Comparison of ENCODE assay signal across 9 mouse cellular contexts in genomic region chr8:70012763-70013162, GRCm38 (mm10). TPM values are rescaled to one million over a fixed set of nuclear protein-coding genes. Genes with fewer than 3 reads are reported as not detected.
DNase-seq lines count a peak whose midpoint lies in the region; ATAC-seq and TF ChIP-seq lines count a peak whose summit lies in the region.
"Had no signal": no experiment of that assay in that cellular context is flagged by ENCODE, and none has a peak within 500 bp of the region (broad histone marks: within the 10 kb centered on the region; RNA-seq: fewer than 3 reads in every experiment).

No protein-coding gene starts in this region.

- ATAC-seq in forebrain, embryonic 14.5 days: peak; percentile 37; the same call in 1 of the 2 replicates
- peak; percentile 47; the same call in 1 of the 2 replicates for ATAC-seq in liver, embryonic 14.5 days (ENCODE audit: insufficient read depth)

- H3K27ac ChIP-seq in layer of hippocampus, adult 2 months: no peak overlapping the region
- H3K27ac ChIP-seq in ES-Bruce4 (ENCODE audit: insufficient read depth, low read length): peak overlapping the region; percentile 84
- H3K27ac ChIP-seq in forebrain, embryonic 14.5 days (ENCODE audit: low read depth, low read length): no peak overlapping the region
- no peak overlapping the region for H3K27ac ChIP-seq in liver, embryonic 14.5 days
- H3K27ac ChIP-seq: neural tube, embryonic 12.5 days had no signal

- peaks cover 1% of the 10 kb centered on the region for H3K4me1 ChIP-seq in ES-Bruce4 (ENCODE audit: control insufficient read depth, insufficient read depth, low read length)
- no peaks in the 10 kb centered on the region for H3K4me1 ChIP-seq in forebrain, embryonic 14.5 days (ENCODE audit: control insufficient read depth, insufficient read depth, low read length)
- H3K4me1 ChIP-seq in liver, embryonic 14.5 days (replicated peaks; ENCODE audit: control insufficient read depth in 2 of 2, insufficient read depth in 2 of 2, low read length in 1 of 2): no peaks in the 10 kb centered on the region
- H3K4me1 ChIP-seq: neural tube, embryonic 12.5 days had no signal

- H3K9me3 ChIP-seq in ES-Bruce4 (replicated peaks; ENCODE audit: control insufficient read depth, insufficient read depth, low read length, poor library complexity, severe bottlenecking): no peaks in the 10 kb centered on the region
- no peaks in the 10 kb centered on the region for H3K9me3 ChIP-seq in forebrain, embryonic 14.5 days (replicated peaks; ENCODE audit: control insufficient read depth, low read length)
- H3K9me3 ChIP-seq in liver, embryonic 14.5 days (ENCODE audit: control insufficient read depth, low read length): no peaks in the 10 kb centered on the region
- H3K9me3 ChIP-seq: neural tube, embryonic 12.5 days had no signal

- WGBS in forebrain, embryonic 14.5 days: 94% methylated on average over 1 of the region's 1 CpGs
- WGBS in liver, embryonic 14.5 days (ENCODE audit: insufficient replicate concordance): 74% methylated on average over 1 of the region's 1 CpGs

- H3K36me3 ChIP-seq in ES-Bruce4 (ENCODE audit: control insufficient read depth, insufficient read depth, low read length, poor library complexity, severe bottlenecking): 0 out of 2 replicates have a peak, but pooled peaks cover 2% of the 10 kb centered on the region
- H3K36me3 ChIP-seq in forebrain, embryonic 14.5 days (ENCODE audit: control insufficient read depth, insufficient read depth, low read length): peaks cover 22% of the 10 kb centered on the region
- H3K36me3 ChIP-seq in liver, embryonic 14.5 days (replicated peaks; ENCODE audit: control insufficient read depth, insufficient read depth, low read depth): no peaks in the 10 kb centered on the region

- no peak for TF ChIP-seq POLR2A in ES-Bruce4 (IDR thresholded peaks at IDR 0.05; ENCODE audit: insufficient read depth, low read length)

- H3K4me2 ChIP-seq in forebrain, embryonic 14.5 days (ENCODE audit: low read length): no peak overlapping the region
- H3K4me2 ChIP-seq in liver, embryonic 14.5 days (ENCODE audit: low read depth): no peak overlapping the region
- H3K4me2 ChIP-seq: heart, embryonic 11.5 days; neural tube, embryonic 12.5 days had no signal

- TF ChIP-seq EP300 in ES-Bruce4 (IDR thresholded peaks at IDR 0.05; ENCODE audit: insufficient read depth, low read depth, low read length): no peak
- TF ChIP-seq EP300 in liver, embryonic 14.5 days (IDR thresholded peaks at IDR 0.05; ENCODE audit: low read depth): no peak

- TF ChIP-seq CTCF in layer of hippocampus, adult 2 months (conservative IDR thresholded peaks at IDR 0.05): peak; percentile 19
- no peak for TF ChIP-seq CTCF in ES-Bruce4 (IDR thresholded peaks at IDR 0.05; ENCODE audit: low read depth, low read length)
- TF ChIP-seq CTCF in liver, embryonic 14.5 days (IDR thresholded peaks at IDR 0.05; ENCODE audit: low read depth): peak; percentile 15; the same call in 1 of the 2 replicates

- no peaks in the 10 kb centered on the region for H3K27me3 ChIP-seq in ES-Bruce4 (ENCODE audit: control insufficient read depth, insufficient read depth, low read length, poor library complexity, severe bottlenecking)
- no peaks in the 10 kb centered on the region for H3K27me3 ChIP-seq in forebrain, embryonic 14.5 days (replicated peaks; ENCODE audit: control insufficient read depth, insufficient read depth, low read length)
- H3K27me3 ChIP-seq in liver, embryonic 14.5 days (ENCODE audit: control insufficient read depth, insufficient read depth, low read length): no peaks in the 10 kb centered on the region
- H3K27me3 ChIP-seq: neural tube, embryonic 12.5 days had no signal

- H3K9ac ChIP-seq in ES-Bruce4 (ENCODE audit: low read depth, poor library complexity, severe bottlenecking): 0 out of 2 replicates have a peak overlapping the region, but pooled peaks have one; percentile 5
- H3K9ac ChIP-seq in forebrain, embryonic 14.5 days (ENCODE audit: low read length): no peak overlapping the region
- H3K9ac ChIP-seq in liver, embryonic 14.5 days (replicated peaks): no peak overlapping the region
- H3K9ac ChIP-seq: neural tube, embryonic 12.5 days had no signal

- no peak overlapping the region for H3K4me3 ChIP-seq in layer of hippocampus, adult 2 months
- H3K4me3 ChIP-seq in ES-Bruce4 (ENCODE audit: low read depth, low read length): no peak overlapping the region
- no peak overlapping the region for H3K4me3 ChIP-seq in forebrain, embryonic 14.5 days (ENCODE audit: low read depth, low read length)
- no peak overlapping the region for H3K4me3 ChIP-seq in liver, embryonic 14.5 days (ENCODE audit: insufficient read depth in 1 of 2, low read depth in 2 of 2, low read length in 2 of 2)
- H3K4me3 ChIP-seq: neural tube, embryonic 12.5 days had no signal

- DNase-seq in layer of hippocampus, adult 2 months (ENCODE audit: low spot score in 2 of 2): no peak
- DNase-seq in layer of hippocampus, postnatal 36 days: no peak
- no peak for DNase-seq in forebrain, embryonic 14.5 days (ENCODE audit: low spot score)
- DNase-seq in liver, embryonic 14.5 days (ENCODE audit: low read depth in 3 of 3, low spot score in 3 of 3): no peak
- DNase-seq in T-cell, adult 2 months (ENCODE audit: low spot score): no peak
- no peak for DNase-seq in cerebellum, postnatal 36 days

RNA-seq across cellular contexts. Expression of gene Gatad2a, which starts 16.6 kb away (rescaled TPM):
- total RNA-seq in layer of hippocampus, adult 2 months (2021): 10 to 100 TPM; 29.7 to 32.4 TPM
- 10 to 100 TPM; 31.4 to 33.4 TPM for total RNA-seq in layer of hippocampus, postnatal 36 days (2021)
- polyA plus RNA-seq in ES-Bruce4 (2011; ENCODE audit: insufficient read depth, insufficient read length, low read depth, missing spikeins): 155 TPM in 2 replicates
- polyA plus RNA-seq in forebrain, embryonic 14.5 days (2014; fragmentation: Nextera tagmentation; extraction: Ambion mirVana): 28.8 and 30.5 TPM in 2 replicates
- 18.3 and 19.2 TPM in 2 replicates for polyA plus RNA-seq in liver, embryonic 14.5 days (2012; rRNA removed)
- polyA plus RNA-seq in liver, embryonic 14.5 days (2014; fragmentation: Nextera tagmentation; extraction: Ambion mirVana): 22.7 and 32.9 TPM in 2 replicates

RNA-seq across cellular contexts. Expression of gene Mau2, which starts 29.8 kb away (rescaled TPM):
- total RNA-seq in layer of hippocampus, adult 2 months (2021): 10 to 100 TPM; 73.6 to 74.3 TPM
- total RNA-seq in layer of hippocampus, postnatal 36 days (2021): 10 to 100 TPM; 77.3 to 80.9 TPM
- 40.2 and 41.0 TPM in 2 replicates for polyA plus RNA-seq in ES-Bruce4 (2011; ENCODE audit: insufficient read depth, insufficient read length, low read depth, missing spikeins)
- 67.4 and 78.1 TPM in 2 replicates for polyA plus RNA-seq in forebrain, embryonic 14.5 days (2014; fragmentation: Nextera tagmentation; extraction: Ambion mirVana)
- 19.2 and 19.4 TPM in 2 replicates for polyA plus RNA-seq in liver, embryonic 14.5 days (2012; rRNA removed)
- 15.6 and 19.6 TPM in 2 replicates for polyA plus RNA-seq in liver, embryonic 14.5 days (2014; fragmentation: Nextera tagmentation; extraction: Ambion mirVana)

RNA-seq across cellular contexts. Expression of gene Sugp1, which starts 29.9 kb away (rescaled TPM):
- total RNA-seq in layer of hippocampus, adult 2 months (2021): 10 to 100 TPM; 56.1 to 56.9 TPM
- total RNA-seq in layer of hippocampus, postnatal 36 days (2021): 10 to 100 TPM; 47.0 to 51.3 TPM
- 36.5 and 37.3 TPM in 2 replicates for polyA plus RNA-seq in ES-Bruce4 (2011; ENCODE audit: insufficient read depth, insufficient read length, low read depth, missing spikeins)
- 43.5 and 45.5 TPM in 2 replicates for polyA plus RNA-seq in forebrain, embryonic 14.5 days (2014; fragmentation: Nextera tagmentation; extraction: Ambion mirVana)
- 4.7 and 6.2 TPM in 2 replicates for polyA plus RNA-seq in liver, embryonic 14.5 days (2012; rRNA removed)
- polyA plus RNA-seq in liver, embryonic 14.5 days (2014; fragmentation: Nextera tagmentation; extraction: Ambion mirVana): 8.8 and 10.3 TPM in 2 replicates

RNA-seq across cellular contexts. Expression of gene Tm6sf2, which starts 60.0 kb away (rescaled TPM):
- 1 to 10 TPM; 3.1 to 7.4 TPM for total RNA-seq in layer of hippocampus, adult 2 months (2021)
- 1 to 10 TPM; 5.0 to 8.5 TPM for total RNA-seq in layer of hippocampus, postnatal 36 days (2021)
- 0.99 and 1.4 TPM in 2 replicates for polyA plus RNA-seq in ES-Bruce4 (2011; ENCODE audit: insufficient read depth, insufficient read length, low read depth, missing spikeins)
- 0.11 and 0.73 TPM in 2 replicates for polyA plus RNA-seq in forebrain, embryonic 14.5 days (2014; fragmentation: Nextera tagmentation; extraction: Ambion mirVana)
- 1.2 and 1.3 TPM in 2 replicates for polyA plus RNA-seq in liver, embryonic 14.5 days (2012; rRNA removed)
- 0.85 and 1.3 TPM in 2 replicates for polyA plus RNA-seq in liver, embryonic 14.5 days (2014; fragmentation: Nextera tagmentation; extraction: Ambion mirVana)
